Mouse (Mus musculus) liver, embryonic 14.5 days (tissue): Measurements from ENCODE around the gene Marf1. TPM values are rescaled to one million over a fixed set of nuclear protein-coding genes. Genes with fewer than 3 reads are reported as not detected.

Experiments
- ATAC-seq: fragments of 200-750 bp; cut with Nextera tagmentation; 2 replicates; pipeline ENCODE4 v1.8.0; 2017; ENCODE audit warnings: moderate number of reproducible peaks, mild to moderate bottlenecking, moderate library complexity; ENCODE audit not compliant: insufficient read depth
- DNase-seq, 3 experiments: peaks; one replicate each; pipeline ENCODE4 v3.0.0-alpha.2; 2012 to 2013; ENCODE audit warnings: low read depth in 3 of 3, low spot score in 3 of 3
- H3K27ac ChIP-seq: fragments of 300-500 bp; sonication (generic); 2 replicates; pipeline ENCODE4 v1.5.1; 2014; ENCODE audit warnings: moderate library complexity, mild to moderate bottlenecking, control low read depth, inconsistent platforms
- H3K27me3 ChIP-seq: fragments of 300-500 bp; sonication (generic); 2 replicates; pipeline ENCODE4 v1.6.1; 2014; ENCODE audit warnings: mild to moderate bottlenecking, low read length, moderate library complexity; ENCODE audit not compliant: control insufficient read depth, insufficient read depth
- H3K36me3 ChIP-seq: fragments of 300-500 bp; sonication (generic); replicated peaks from 2 replicates; pipeline ENCODE4 v1.6.1; 2014; ENCODE audit warnings: low read depth; ENCODE audit not compliant: control insufficient read depth, insufficient read depth
- H3K4me1 ChIP-seq, 2 experiments: fragments of 200-500 bp in 1 of 2; fragments of 300-500 bp in 1 of 2; sonication (generic) in 1 of 2; replicated peaks; 2 replicates each; pipeline ENCODE4 v1.6.1; 2012 to 2014; ENCODE audit warnings: antibody characterized with exemption in 1 of 2, inconsistent platforms in 1 of 2, low read length in 1 of 2; ENCODE audit not compliant: control insufficient read depth in 2 of 2, insufficient read depth in 2 of 2
- H3K4me2 ChIP-seq: fragments of 300-500 bp; sonication (generic); 2 replicates; pipeline ENCODE4 v1.6.1; 2014; ENCODE audit warnings: low read depth, mild to moderate bottlenecking, control low read depth, moderate library complexity
- H3K4me3 ChIP-seq, 2 experiments: fragments of 200-500 bp in 1 of 2; fragments of 300-500 bp in 1 of 2; sonication (generic) in 1 of 2; 2 replicates each; pipeline ENCODE4 v1.5.1; 2012 to 2014; ENCODE audit warnings: low read depth in 2 of 2, low read length in 2 of 2, mild to moderate bottlenecking in 2 of 2, control low read depth in 1 of 2, inconsistent platforms in 1 of 2, moderate library complexity in 1 of 2; ENCODE audit not compliant: insufficient read depth in 1 of 2
- H3K9ac ChIP-seq: fragments of 300-500 bp; sonication (generic); replicated peaks from 2 replicates; pipeline ENCODE4 v1.6.1; 2014; ENCODE audit warnings: mild to moderate bottlenecking, control low read depth, moderate library complexity
- H3K9me3 ChIP-seq: fragments of 300-500 bp; sonication (generic); 2 replicates; pipeline ENCODE4 v1.6.1; 2016; ENCODE audit warnings: low read length, mixed read lengths; ENCODE audit not compliant: control insufficient read depth
- CTCF ChIP-seq: IDR thresholded peaks from 2 replicates; pipeline ENCODE4 v1.5.1; 2016; ENCODE audit warnings: antibody characterized with exemption, low read depth, control low read depth
- EP300 ChIP-seq: IDR thresholded peaks from 2 replicates; pipeline ENCODE4 v1.6.1; 2016; ENCODE audit warnings: antibody characterized with exemption, low read depth
- WGBS: fragments of 180-500 bp; shearing (Covaris S2); extraction: QIAGEN DNeasy Blood & Tissue Kit; methylation state at CpG from one replicate; pipeline ENCODE4 v1.1.7; 2014; ENCODE audit not compliant: insufficient replicate concordance; 5-methylcytosine and 5-hydroxymethylcytosine counted together
- polyA plus RNA-seq, 2 experiments: library from polyadenylated mRNA; depleted of rRNA in 1 of 2; stranded (reverse) in 1 of 2; unstranded in 1 of 2; fragments of >200 nt; fragmentation: Nextera tagmentation in 1 of 2; extraction: Ambion mirVana in 1 of 2; gene quantifications; 2 replicates each; pipeline versions ENCODE4 v1.2.1 to v1.2.3; 2012 to 2014

Marf1 gene
- polyA plus RNA-seq, 2 experiments = 4.7 to 5.9 TPM

DNA sequence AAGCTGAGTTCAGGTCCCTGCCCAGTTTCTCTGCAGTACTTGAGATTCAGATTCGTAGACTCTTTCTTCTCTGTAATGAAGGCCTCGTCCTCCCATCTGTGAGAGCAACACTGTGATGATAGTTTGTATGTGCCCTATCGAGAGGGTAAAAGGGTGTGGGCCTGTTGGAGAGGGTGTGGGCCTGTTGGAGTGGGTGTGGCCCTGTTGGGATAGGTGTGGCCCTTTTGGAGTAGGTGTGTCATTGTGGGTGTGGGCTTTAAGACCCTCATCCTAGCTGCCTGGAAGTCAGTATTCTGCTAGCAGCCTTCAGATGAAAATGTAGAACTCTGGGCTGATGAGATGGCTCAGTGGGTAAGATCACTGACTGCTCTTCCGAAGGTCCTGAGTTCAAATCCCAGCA lies 3.3 kb upstream of the Marf1 start:
- TF ChIP-seq EP300 (no peak), CTCF (no peak)
- 40% methylated on average over 4 of the region's 4 CpGs for WGBS
- Histone ChIP-seq H3K4me1 (peaks cover 26 to 33% of the 10 kb centered on the region in 2 experiments), H3K4me2 (peak overlapping the region; percentile 96), H3K9me3 (no peaks in the 10 kb centered on the region), H3K27me3 (no peaks in the 10 kb centered on the region), H3K27ac (peak overlapping the region; percentile 68), H3K4me3 (peak overlapping the region in 1 of 2 experiments; percentile 22; a peak in 1 of 4 replicates), H3K36me3 (peaks cover 34% of the 10 kb centered on the region), H3K9ac (peak overlapping the region; percentile 35)
- ATAC-seq = peak; percentile 34; the same call in 1 of the 2 replicates
- DNase-seq = peak; percentile 24 to 42 (median 30)

DNA sequence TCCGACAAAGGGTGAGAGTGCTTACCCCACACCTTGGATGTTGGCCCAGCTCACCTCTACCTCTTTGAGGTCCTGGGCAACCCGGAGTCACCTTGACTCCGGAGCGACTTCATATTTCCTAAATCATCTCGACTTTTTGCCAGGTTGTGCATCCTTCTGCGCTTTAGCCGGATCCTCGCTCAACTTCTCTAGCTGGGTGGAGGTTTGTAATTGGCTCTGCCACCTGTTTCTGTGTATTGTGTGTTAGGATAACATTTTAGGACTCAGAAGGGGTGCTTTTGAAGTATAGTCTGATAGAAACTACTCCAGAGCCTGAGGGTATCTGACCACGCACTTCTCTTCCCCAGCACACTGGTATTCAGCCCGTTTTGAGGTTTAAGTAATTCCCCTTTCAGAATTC lies 580 bp upstream of the Marf1 start:
- Histone ChIP-seq H3K36me3 (peaks cover 6% of the 10 kb centered on the region), H3K4me1 (peaks cover 27 to 36% of the 10 kb centered on the region in 2 experiments), H3K9ac (peak overlapping the region; percentile 98), H3K27me3 (no peaks in the 10 kb centered on the region), H3K9me3 (no peaks in the 10 kb centered on the region), H3K27ac (peak overlapping the region; percentile 84), H3K4me3 (peak overlapping the region; percentile 93 to 96), H3K4me2 (peak overlapping the region; percentile 96)
- WGBS = 3% methylated on average over 10 of the region's 10 CpGs
- DNase-seq (no peak), ATAC-seq (no peak)
- no peak for TF ChIP-seq EP300
- TF ChIP-seq CTCF = no peak

GRCm38 (mm10) chr16:14160941-14161340 lies 2.2 kb downstream of the Marf1 start:
- Histone ChIP-seq H3K4me2 (no peak overlapping the region), H3K27me3 (no peaks in the 10 kb centered on the region), H3K4me3 (no peak overlapping the region), H3K9ac (no peak overlapping the region), H3K36me3 (no peaks in the 10 kb centered on the region; the same call in 1 of the 2 replicates), H3K4me1 (peaks cover 29 to 31% of the 10 kb centered on the region in 2 experiments), H3K9me3 (no peaks in the 10 kb centered on the region), H3K27ac (no peak overlapping the region)
- 67% methylated on average over 1 of the region's 1 CpGs for WGBS
- ATAC-seq = no peak
- no peak for DNase-seq
- TF ChIP-seq EP300 (no peak), CTCF (no peak)

DNA sequence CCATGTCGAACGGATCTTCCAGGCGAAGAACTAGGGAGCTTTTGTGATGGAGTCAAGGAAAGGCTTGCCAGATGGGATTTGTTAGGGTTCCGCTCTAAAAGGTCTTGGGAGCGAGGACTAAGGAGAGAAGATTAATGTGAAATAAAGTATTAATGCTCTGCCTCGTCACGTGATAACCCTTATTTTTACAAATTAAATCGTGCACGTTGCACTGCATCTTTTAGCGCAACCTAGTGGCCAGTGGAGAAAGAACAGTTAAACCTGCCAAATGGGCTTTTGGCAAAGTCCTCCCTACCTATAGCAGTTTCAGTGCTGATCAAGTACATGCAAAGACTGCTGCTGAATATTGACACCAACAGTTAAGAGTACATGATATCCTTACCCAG lies 3.4 kb downstream of the Marf1 start:
- DNase-seq (peak; percentile 59 to 73 (median 60)), ATAC-seq (no peak)
- WGBS = under 1% methylated on average over 10 of the region's 10 CpGs

DNA sequence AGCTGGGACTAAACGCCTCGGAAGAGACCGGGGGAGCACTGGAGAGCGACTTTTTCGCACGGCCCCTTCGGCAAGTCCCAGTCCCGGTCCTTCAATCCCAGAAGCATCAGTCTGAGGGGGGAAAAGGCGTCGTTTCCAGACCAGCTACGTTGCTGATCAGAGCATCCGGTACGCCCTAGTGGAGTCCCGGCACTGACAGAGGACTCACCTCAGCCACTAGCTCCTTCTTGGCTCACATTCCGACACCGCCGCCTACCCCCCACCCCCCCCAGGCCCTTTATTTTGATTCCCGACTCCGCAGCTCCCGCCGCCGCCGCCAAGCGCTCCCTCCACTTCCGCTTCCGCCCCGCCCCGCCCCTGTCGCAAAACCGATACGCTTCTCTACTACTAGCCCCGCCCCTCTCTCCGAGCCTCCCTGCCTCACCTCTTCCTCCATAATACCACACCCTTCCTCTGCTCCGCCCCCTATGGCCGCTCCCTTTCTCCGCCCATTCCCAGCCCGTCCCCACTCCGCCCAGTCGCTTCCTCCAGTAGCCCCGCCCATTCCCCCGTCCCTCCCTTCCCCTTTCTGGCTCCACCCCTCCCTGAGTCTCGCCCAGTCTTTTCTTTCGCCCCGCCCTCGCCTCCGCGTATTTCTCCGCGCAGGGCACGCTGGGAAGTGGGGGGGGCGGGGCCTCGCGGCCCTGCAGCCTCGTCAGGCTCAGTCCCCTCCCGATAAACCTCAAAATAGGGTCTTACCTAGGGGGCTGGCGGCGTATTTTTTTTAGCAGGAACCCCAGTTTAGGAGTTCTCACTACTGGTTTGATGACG lies 4.0 kb downstream of the Marf1 start:
- Histone ChIP-seq H3K27ac (peak overlapping the region; percentile 88), H3K9ac (peak overlapping the region; percentile 86), H3K9me3 (no peaks in the 10 kb centered on the region), H3K4me2 (peak overlapping the region; percentile 92), H3K27me3 (no peaks in the 10 kb centered on the region), H3K36me3 (no peaks in the 10 kb centered on the region; the same call in 1 of the 2 replicates), H3K4me3 (peak overlapping the region; percentile 88 to 90), H3K4me1 (peaks cover 17 to 18% of the 10 kb centered on the region in 2 experiments)
- DNase-seq (peak; percentile 98 to 99 (median 98)), ATAC-seq (peak; percentile 82)
- TF ChIP-seq CTCF = no peak; the same call in 1 of the 2 replicates
- TF ChIP-seq EP300 = no peak
- WGBS = 1% methylated on average over 57 of the region's 58 CpGs

More for the DNA sequence above, 3.4 kb downstream of the Marf1 start:
- Histone ChIP-seq H3K4me2 (peak overlapping the region; percentile 92), H3K36me3 (no peaks in the 10 kb centered on the region; the same call in 1 of the 2 replicates), H3K27ac (peak overlapping the region; percentile 88), H3K9me3 (no peaks in the 10 kb centered on the region), H3K27me3 (no peaks in the 10 kb centered on the region), H3K9ac (peak overlapping the region; percentile 86), H3K4me3 (peak overlapping the region; percentile 87 to 90), H3K4me1 (peaks cover 20 to 22% of the 10 kb centered on the region in 2 experiments)
- peak; percentile 87 for TF ChIP-seq CTCF
- TF ChIP-seq EP300 = peak; percentile 33; the same call in 1 of the 2 replicates
